Mouse (Mus musculus): Measurements from ENCODE around the gene Ctnnbl1.

Gene Ctnnbl1

GRCm38 (mm10) chr2:157736854-157737850, at the start of gene Ctnnbl1:
Gene Ctnnbl1, plus strand, starts transcription at chr2:157737401.
- DNase-seq (ENCODE audit: low read depth, low spot score) = peak; percentile 99

DNA sequence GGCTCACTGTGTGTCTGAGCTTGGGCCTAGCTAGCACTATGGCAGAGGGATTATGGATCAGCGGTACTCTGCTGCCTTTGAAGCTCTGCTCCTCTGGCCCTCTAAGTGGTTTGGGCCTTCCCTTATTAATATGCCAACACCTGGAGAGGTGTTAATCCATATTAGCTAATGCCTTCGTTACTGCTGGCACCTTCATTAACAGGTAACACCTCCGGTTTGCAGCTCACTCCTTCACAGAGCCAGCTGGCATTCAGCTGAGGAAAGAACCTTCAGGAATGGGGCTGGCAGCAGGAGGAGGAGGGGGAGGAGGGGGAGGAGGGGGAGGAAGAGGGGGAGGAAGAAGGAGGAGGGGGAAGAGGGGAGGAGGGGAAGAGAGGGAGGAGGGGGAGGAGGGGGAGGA, 49.7 kb upstream of the Ctnnbl1 start:
- DNase-seq (ENCODE audit: low read depth, low spot score) = no peak

DNA sequence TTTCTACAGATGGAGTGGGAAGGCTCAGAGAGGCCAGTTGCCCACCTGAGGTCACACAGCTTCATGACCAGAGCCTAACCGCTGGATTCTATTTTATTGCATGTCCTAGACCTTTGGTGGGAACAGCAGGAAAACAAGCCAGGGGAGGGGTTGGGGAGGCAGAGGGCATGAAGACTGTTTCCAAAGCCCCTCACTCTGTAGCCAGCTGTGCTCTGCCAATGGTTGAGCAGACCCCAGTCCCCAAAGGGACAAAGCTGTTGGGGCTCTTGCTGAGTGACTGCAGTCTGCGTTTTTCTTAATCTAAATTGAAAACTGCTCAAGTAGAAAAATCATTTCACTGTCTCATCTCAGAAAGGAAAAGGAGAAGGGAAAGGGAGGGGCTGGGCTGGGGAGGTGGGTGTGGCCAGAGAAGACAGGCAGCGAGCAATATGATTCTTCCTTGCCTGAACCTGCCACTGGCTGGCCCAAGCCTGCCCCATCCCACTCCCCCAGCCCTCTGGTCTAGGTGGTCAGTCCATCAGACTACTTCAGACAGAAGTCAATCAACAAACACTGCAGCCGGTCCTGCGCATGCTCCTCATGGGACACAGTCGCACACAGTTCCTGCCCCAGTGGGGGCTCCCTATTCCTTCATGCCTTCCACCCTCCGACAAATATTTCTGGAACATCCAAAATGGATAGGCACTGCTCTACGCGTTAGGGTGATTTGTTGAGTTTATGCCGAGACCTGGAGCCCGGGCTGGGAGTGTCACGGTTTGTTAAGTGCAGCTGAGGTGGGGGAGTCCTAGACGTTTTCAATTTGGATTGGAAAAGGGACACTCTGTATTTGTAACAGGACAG, 45.7 kb upstream of the Ctnnbl1 start:
- no peak for DNase-seq (ENCODE audit: low read depth, low spot score)

- DNase-seq (ENCODE audit: low read depth, low spot score) = no peak
These were observed 44.8 kb upstream of the Ctnnbl1 start for GRCm38 (mm10) chr2:157692365-157692932.

- DNase-seq (ENCODE audit: low read depth, low spot score) = no peak
These were observed 43.6 kb upstream of the Ctnnbl1 start for GRCm38 (mm10) chr2:157693576-157693975.

GRCm38 (mm10) chr2:157696297-157696731, 40.9 kb upstream of the Ctnnbl1 start:
- DNase-seq (ENCODE audit: low read depth, low spot score) = no peak

GRCm38 (mm10) chr2:157703155-157703554, 34.0 kb upstream of the Ctnnbl1 start:
- no peak for DNase-seq (ENCODE audit: low read depth, low spot score)

GRCm38 (mm10) chr2:157704991-157705776, 32.0 kb upstream of the Ctnnbl1 start:
- no peak for DNase-seq (ENCODE audit: low read depth, low spot score)

GRCm38 (mm10) chr2:157705777-157706158, 31.4 kb upstream of the Ctnnbl1 start:
- DNase-seq (ENCODE audit: low read depth, low spot score) = no peak

DNA sequence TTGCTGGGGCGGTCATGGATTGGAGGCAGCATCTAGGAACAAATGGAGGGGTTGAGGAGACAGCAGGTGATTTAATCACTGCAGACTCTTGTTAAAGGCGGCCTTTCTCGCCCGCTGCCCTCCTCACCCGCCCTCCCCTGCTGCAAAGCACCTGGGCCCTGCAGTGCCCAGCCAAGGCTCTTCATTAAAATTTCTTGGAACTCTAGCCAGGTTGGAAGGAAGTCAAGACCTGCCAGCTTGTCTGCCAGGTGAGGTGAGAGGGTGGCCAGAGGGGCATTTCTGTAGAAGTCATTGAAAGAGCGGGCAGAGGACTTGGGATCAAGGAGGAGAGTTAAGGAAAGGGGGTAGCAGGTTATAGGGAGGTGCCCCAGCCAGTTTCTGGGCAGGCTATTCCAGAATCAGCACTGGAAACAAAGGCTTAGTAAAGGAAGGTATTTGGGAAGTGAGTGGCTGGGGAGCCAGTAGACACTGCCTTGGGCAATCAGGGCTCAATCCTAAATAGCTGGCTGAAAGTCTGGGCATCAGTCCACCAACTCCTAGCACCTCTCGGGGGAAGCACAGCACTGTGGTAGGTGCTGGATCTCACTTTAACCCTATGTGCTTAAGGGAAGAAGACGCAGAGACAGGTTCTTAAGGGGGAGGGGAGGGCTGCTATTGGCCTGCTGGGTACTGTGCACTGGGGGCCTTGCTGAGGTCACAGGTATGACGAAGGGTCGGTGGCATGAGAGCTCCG, 29.8 kb upstream of the Ctnnbl1 start:
- no peak for DNase-seq (ENCODE audit: low read depth, low spot score)

DNA sequence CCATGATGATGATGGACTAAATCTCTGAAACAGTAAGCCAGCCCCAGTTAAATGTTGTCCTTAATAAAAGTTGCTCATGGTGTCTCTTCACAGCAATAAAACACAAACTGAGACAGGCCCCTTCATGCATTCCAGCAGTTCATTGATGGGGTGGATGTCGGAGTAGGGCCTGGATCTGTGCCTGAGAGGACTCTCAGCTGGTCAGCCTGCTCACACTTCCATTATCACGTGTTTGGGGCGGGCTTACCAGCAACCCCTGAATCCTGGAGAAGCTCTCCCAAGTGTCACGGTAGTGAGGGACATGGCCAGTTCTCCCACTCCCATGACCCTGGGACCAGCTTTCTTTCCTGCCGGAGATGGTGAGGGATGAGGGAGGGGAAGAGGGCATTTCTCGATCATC, 24.5 kb upstream of the Ctnnbl1 start:
- DNase-seq (ENCODE audit: low read depth, low spot score) = no peak

DNA sequence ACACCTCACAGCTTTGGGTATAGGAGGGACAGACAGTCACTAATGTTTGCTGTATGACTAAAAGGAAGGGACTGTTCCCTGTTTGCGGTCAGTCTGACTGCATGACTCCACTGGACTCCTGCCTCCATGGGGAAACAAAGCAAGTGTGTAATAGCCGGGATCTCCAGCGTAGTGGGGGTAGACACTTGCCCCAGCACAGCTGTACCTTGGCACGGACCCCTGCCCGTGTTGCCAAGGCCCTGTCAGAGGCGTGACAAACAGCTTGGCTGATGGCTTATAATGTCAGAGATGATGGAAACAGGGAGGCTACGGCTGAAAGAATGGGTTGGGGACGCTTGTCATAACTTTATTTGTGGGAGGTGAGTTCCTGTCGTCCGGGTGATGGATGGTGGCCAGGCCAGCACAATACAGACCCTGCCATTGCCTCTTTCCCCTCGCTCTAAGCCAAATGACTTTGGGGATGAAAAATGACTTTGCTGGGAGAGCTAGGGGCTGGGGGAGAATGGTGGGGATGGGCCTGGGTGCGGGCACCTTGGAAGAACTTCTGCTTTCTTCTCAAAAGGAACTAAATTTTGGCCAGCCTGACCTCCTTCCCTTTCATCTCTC, 21.5 kb upstream of the Ctnnbl1 start:
- no peak for DNase-seq (ENCODE audit: low read depth, low spot score)

- DNase-seq (ENCODE audit: low read depth, low spot score) = no peak
These were observed 18.8 kb upstream of the Ctnnbl1 start for GRCm38 (mm10) chr2:157718441-157718840.

DNA sequence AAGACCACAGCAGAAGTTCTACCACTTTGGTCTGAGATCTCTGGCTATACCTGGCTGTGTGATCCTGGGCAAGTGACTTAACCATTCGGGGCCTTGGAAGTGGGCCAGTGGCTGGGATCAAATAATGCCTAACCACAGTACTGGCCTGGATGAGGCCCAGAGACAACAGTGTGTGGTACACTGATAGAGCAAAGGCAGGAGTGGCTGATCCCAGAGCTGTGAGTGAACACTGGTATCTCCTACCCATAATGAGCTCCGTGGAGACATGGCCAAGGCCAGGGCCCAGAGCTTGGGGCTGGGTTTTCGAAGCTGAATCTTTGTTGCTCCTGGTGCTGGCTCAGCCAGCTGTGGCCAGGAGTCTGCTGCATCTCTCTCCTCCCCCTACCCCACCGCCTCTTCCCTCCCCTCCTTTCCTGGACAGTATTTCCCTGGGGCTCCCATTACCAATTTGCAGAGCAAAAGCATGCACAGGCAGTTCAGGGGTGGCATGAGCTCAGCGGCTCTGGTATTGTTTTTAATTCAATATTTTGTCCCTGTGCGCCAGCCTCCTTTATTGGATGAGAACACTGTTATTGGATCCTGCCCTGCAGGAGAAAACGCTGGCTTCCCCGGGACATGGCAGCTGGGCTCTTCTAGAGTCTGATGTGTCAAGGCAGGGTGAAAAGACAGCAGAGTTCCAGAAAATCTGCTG, 13.2 kb upstream of the Ctnnbl1 start:
- DNase-seq (ENCODE audit: low read depth, low spot score) = no peak

DNA sequence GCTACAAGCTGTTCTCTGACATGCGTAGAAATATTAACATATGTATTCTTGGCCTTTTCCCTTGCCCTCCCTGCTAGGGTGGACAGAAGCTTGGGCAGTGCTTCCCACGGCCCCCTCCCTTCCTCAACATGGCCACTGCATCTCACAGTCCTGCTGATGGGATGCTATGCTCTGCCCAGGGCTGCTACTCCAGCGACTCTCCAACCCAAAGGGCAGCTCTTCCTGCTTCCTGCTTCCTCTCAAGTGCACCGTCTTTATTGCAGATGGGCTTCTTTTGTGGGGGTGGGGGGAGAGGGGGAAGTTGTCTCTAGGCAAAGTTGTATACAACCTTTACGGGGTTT, 12.7 kb upstream of the Ctnnbl1 start:
- no peak for DNase-seq (ENCODE audit: low read depth, low spot score)

- no peak for DNase-seq (ENCODE audit: low read depth, low spot score)
These were observed 7.4 kb downstream of the Ctnnbl1 start for GRCm38 (mm10) chr2:157744619-157745018.

DNA sequence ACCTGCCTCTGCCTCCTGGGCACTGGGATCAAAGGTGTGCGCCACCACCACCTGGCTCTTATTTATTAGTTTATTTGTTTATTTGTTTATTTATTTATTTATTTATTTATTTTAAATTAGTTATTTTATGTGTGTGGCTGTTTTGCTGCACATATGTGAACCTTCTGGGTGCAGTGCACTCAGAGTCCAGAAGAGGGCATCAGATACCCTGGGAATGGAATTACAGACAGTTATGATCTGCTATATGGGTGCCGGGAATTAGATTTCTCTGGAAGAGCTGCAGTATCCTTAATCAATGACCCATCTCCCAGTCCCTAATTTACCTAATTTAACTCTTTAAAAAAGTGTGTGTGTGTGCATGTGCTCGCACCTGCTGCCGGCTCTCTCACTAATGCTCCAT, 8.5 kb downstream of the Ctnnbl1 start:
- DNase-seq (ENCODE audit: low read depth, low spot score) = no peak

GRCm38 (mm10) chr2:157746558-157746957, 9.4 kb downstream of the Ctnnbl1 start:
- no peak for DNase-seq (ENCODE audit: low read depth, low spot score)

- no peak for DNase-seq (ENCODE audit: low read depth, low spot score)
These were observed 10.8 kb downstream of the Ctnnbl1 start for GRCm38 (mm10) chr2:157747989-157748388.

DNA sequence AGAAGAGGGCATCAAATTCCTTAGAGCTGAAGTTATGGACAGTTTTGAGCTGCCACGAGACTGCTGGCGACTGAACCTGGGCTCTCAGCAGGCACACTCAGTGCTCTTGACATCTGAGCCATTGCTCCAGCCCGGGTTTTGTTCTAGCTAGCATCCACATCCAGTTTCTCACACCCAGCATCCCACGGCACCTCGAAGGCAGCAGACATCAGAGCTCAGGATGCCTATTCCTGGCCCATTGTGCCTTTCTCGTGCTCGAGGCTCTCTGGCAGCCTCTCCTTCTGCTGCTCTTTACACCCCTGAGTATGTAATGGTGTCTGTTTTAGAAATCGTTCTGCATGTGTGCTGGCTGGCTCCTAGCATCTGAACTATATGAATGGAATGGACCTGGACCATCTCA, 13.3 kb downstream of the Ctnnbl1 start:
- DNase-seq (ENCODE audit: low read depth, low spot score) = no peak

All from c-Kit-negative CD71-positive TER-119-positive erythroid progenitor cells, embryonic 14.5 days (primary cell).